Mouse (Mus musculus) granulocyte monocyte progenitor cell, adult 5-6 weeks (primary cell): ENCODE measurements around the gene Kif26b. TPM values are rescaled to one million over a fixed set of nuclear protein-coding genes. Genes with fewer than 3 reads are reported as not detected.

Experiments used
- ATAC-seq: replicated peaks from 2 replicates; pipeline ENCODE4 v1.8.0; 2016; ENCODE audit warnings: mild to moderate bottlenecking, moderate TSS enrichment, inconsistent platforms; ENCODE audit not compliant: poor library complexity, severe bottlenecking
- total RNA-seq, 2 experiments: library from RNA; stranded (forward) in 1 of 2; stranded (reverse) in 1 of 2; fragments of 200-712, 200-1000 nt in 1 of 2; fragments of >200 nt in 1 of 2; fragmentation: Nextera tagmentation in 1 of 2; gene quantifications; 2 replicates each; pipeline ENCODE4 v1.2.3; 2014 to 2017

Kif26b gene
- total RNA-seq, 2 experiments from 2014 or later = 0.21 TPM

- peak; percentile 86 for ATAC-seq
Measured at GRCm38 (mm10) chr1:178952910-178953309, 424.0 kb downstream of the Kif26b start.

- ATAC-seq = no peak
Measured at GRCm38 (mm10) chr1:178958641-178959040, 429.7 kb downstream of the Kif26b start.

GRCm38 (mm10) chr1:178960015-178960559 lies 431.2 kb downstream of the Kif26b start:
- ATAC-seq = peak; percentile 70

DNA sequence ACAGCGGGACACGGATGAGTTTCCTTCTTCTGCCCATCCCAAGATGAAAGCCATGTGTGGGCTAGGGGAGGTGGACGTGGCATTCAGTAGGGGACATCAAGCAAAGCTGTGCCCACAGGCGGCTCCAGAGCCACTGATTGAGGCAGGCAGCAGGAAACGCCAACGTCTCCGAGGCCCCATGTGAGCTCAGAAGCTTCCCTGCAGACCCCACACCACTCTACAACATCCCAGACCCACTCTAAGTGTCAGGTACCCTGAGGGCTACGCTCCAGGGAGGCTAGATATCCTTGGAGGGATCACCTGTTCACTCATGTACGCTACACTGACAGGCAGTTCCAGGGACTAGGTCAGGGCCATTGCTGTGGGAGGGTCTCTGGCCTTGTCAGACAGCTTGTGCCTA lies 432.7 kb downstream of the Kif26b start:
- ATAC-seq = no peak

DNA sequence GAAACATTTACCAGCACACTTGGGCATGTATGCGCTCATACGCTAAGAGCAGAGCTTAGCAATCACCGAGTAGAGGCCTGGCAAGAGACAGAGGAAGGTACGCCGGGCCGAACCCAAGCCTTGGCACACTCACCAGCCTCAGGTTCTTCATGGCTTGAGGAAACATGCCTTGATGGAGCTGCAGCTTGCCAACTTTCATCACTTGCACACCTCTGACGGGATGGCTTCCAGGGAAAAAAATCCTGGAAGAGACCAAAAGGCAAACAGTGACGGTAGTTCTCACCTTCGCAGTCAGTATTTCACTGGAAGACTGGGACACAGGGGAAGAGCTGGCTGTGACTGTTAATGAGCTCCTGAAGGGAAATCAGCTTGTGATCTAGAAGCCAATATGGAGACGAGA lies 443.1 kb downstream of the Kif26b start:
- ATAC-seq = no peak

- ATAC-seq = no peak
Measured at GRCm38 (mm10) chr1:178978617-178979245, 449.8 kb downstream of the Kif26b start.

- ATAC-seq = no peak
Measured at GRCm38 (mm10) chr1:178980185-178980584, 451.3 kb downstream of the Kif26b start.

DNA sequence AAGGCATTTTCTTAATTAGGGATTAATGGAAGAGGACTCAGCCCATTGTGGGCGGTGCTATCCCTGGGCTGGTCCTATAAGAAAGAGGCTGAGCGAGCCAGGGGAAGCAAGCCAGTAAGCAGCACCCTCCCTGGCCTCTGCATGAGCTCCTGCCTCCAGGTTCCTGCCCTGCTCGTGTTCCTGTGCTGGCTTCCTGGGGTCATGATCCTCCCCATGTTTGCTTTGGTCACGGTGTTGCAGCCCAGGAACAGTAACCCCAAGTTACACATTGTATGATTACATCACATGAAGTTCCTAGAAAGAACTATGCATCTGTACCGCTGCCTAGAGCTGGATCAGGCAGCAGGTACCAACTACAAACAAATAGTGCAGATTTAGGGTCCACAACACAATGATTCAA lies 452.7 kb downstream of the Kif26b start:
- ATAC-seq = no peak

- ATAC-seq = no peak
Measured at GRCm38 (mm10) chr1:178988176-178988575, 459.3 kb downstream of the Kif26b start.

Other genes with a start within 250 kb of the Kif26b start
- gene Cox20, start 210.0 kb upstream of the Kif26b start, total RNA-seq (2014; fragmentation: Nextera tagmentation) = 131 and 163 TPM in 2 replicates
- gene Cox20, start 210.0 kb upstream of the Kif26b start, total RNA-seq (2017) = 142 and 153 TPM in 2 replicates
- gene Hnrnpu, start 191.3 kb upstream of the Kif26b start, total RNA-seq (2014; fragmentation: Nextera tagmentation) = 580 and 661 TPM in 2 replicates
- gene Hnrnpu, start 191.3 kb upstream of the Kif26b start, total RNA-seq (2017) = 553 and 618 TPM in 2 replicates
- 3.1 TPM in 2 replicates for gene Efcab2, start 123.0 kb upstream of the Kif26b start, total RNA-seq (2014; fragmentation: Nextera tagmentation)
- 2.3 and 4.0 TPM in 2 replicates for gene Efcab2, start 123.0 kb upstream of the Kif26b start, total RNA-seq (2017)